Mouse (Mus musculus) heart, adult 9 months (tissue): ENCODE results near the gene Nisch.

Experiments used
- DNase-seq, 2 experiments: peaks; one replicate each; pipeline ENCODE4 v3.0.0; 2022; ENCODE audit warnings: low spot score in 2 of 2

Gene Nisch

DNA sequence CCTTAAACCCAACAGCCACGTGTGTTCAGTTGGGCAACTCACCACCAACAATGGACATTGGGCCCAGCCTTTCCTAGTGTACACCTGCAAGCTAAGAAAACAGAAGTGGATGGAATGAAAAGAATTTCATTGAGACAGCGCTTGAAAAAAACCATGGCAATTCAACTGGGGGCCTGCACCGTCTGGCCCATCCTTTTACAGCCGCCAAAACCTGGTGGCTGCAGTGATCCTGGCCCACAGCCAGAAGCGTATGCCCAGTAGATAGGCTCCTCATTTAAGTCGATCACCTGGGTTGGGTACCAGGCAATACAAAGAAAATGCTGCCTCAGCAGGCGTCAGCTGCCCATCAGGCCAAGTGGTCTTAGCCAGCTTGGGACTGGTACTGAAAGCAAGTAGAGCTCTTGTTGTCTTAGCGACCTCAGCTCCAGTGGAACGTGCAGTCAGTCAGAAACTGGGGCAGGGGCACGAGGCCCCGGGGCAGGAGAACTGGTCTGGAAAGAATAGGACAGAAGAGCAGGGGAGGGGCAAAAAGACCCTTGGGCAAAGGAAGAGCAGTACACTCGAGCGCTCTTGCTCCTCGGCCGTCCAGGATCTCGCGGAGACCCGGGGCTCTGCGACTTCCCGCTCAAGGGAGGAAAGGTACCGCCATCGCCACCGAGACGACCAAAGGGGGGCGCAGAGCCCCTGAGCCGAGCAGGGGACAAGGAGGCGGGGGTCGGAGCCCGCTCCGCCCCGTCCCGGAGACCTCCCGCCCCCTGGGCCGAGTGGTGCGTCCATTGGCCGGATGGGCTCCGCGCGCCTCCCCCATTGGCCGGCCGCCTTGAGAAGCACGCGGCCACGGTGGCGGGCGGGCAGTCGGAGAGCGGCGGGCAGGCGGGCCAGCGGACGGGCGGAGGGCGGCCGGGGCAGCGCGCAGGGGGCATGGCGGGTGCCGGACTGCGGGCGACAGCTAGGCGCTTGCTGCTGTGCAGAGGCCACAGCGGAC, 86.2 kb downstream of the Nisch start, which contains the start of gene Nt5dc2:
Nt5dc2 (plus strand) TSS at position 818 of the 985 bp plus-strand sequence.
- DNase-seq, result peak; percentile 85 to 88

DNA sequence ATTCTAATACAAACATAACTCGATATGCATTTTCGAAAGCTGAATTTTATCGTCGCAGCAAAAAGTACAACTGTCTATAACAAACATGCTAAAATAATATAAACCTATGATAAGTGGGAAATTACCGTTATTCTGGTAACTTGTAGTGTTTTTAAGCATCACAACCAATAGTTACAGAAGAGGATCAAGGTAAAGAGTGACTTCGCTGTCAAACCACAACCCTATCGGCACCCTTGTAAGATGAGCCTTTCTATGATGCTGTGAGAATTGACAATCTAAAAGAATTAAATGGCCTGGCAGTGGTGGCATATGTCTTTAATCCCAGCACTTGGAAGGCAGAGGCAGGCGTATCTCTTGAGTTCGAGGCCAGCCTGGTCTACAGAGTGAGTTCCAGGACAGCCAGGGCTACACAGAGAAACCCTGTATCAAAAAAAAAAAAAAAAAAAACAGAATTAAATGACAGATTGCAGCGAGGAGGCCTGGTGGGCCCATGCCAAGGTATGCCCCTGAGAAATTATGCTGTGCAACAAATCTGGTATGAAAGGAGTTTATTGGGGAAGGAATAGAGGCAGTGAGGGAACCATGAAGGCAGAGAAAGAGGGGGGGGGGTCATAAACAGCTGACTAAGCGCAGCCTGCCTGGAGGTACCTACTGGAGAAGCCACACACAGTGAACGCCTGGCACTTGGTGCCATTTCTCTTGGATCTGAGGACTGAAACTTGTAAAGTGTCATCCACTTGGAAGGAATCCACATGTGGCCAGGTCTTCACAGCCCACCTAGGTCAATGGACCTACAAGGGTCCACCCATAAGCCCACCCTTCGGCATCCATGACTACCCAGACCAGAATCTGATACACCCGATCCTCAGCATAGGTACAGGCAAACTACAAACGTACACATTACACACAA, 87.2 kb downstream of the Nisch start:
- no peak for DNase-seq

GRCm38 (mm10) chr14:31128826-31129219, 87.9 kb downstream of the Nisch start, which contains the start of gene Smim4:
Smim4 (minus strand) TSS chr14:31128956.
- DNase-seq, result peak; percentile 97 to 98

DNA sequence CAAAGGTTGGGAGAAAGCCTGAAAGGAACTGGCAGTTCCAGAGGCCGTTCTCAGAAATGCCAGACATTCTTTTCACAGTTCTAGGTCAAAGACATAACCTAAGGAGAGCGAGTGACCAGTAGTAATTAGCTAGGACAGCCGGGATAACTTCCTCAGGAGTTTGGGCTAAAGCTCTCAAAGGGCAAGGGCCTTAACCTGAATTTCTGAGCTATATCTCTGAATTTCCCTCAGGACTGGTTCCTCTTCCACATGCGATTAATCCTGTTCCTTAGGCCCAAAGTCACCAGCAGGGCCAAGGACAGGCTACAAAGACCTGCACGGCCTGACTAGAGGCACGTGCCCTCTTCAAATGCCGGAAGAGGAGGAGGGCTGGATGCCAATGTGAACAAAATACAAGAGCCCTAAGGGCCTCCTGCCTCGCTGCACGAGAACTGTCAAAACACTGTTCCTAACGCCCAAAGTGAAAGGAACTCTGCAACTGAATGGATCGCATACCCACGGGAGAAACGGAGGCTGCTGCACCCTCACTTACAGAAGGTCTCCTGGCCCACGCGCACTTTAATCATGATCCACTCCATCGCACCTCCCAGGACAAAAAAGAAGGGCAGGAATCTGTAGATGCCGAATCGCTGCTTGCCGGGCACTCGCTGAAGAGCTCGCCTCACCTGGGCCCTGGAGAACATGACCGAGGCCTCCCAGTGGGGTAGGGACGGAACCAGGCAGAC, 88.5 kb downstream of the Nisch start:
- peak; percentile 65 to 71 for DNase-seq

DNA sequence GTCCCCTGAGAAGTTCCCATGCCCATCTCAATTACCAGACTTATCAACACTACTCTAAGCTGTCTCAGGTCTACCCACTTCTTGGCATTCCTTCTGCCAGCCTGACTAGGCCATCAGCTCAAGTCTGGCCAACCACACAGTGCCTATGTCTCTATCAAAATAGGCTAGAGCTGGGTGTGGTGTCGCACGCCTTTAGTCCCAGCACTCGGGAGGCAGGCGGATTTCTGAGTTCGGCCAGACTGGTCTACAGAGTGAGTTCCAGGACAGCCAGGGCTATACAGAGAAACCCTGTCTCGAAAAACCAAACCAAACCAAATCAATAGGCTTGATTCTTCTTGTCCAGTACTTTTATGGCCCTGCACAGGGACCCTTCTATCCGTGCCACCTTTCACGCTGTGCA, 89.9 kb downstream of the Nisch start:
- no peak for DNase-seq

- DNase-seq, result peak in 1 of 2 experiments; percentile 8
Observed at GRCm38 (mm10) chr14:31125106-31126075, 91.4 kb downstream of the Nisch start.
